24 mouse cellular contexts compared by ENCODE assay signal in genomic region chr6:88681026-88681425, GRCm38 (mm10). TPM values are rescaled to one million over a fixed set of nuclear protein-coding genes. Genes with fewer than 3 reads are reported as not detected.
DNase-seq lines count a peak whose midpoint lies in the region; ATAC-seq lines count a peak whose summit lies in the region.
"Had no signal": no experiment of that assay in that cellular context is flagged by ENCODE, and none has a peak within 500 bp of the region (broad histone marks: within the 10 kb centered on the region; RNA-seq: fewer than 3 reads in every experiment).

No protein-coding gene starts in this region.

- DNase-seq in heart, adult 11 months, result peak; percentile 60
- DNase-seq in heart, adult 9 months (ENCODE audit: low spot score in 2 of 2), result no peak
- peak; percentile 26 for DNase-seq in layer of hippocampus, adult 9-11 months
- no peak for DNase-seq in layer of hippocampus, postnatal 10 days (ENCODE audit: low spot score in 2 of 2)
- DNase-seq in brain, adult 2 months (ENCODE audit: low read depth, low spot score), result peak; percentile 39
- DNase-seq: adrenal gland, adult 8-10 months; adrenal gland, postnatal 14 days; adrenal gland, postnatal 36 days; cerebellum, adult 11 months; cerebellum, adult 18-20 months; cerebellum, adult 8-10 months; cerebellum, adult 9-11 months; cerebellum, postnatal 14 days; cerebellum, postnatal 36 days; embryo, embryonic 11 days had no signal

- ATAC-seq in CD4-positive, CD25-positive, alpha-beta regulatory T cell, adult 4 months, result no peak
- ATAC-seq: activated CD4-positive, CD25-positive, alpha-beta regulatory T cell, adult 4 months; forebrain, embryonic 14.5 days; forebrain, embryonic 16.5 days; Patski had no signal

RNA-seq across cellular contexts. Expression of gene Mgll, which starts 43.2 kb away (rescaled TPM):
- total RNA-seq in layer of hippocampus, postnatal 10 days (2021), result 100 to 1,000 TPM; 120 to 129 TPM
- under 1 TPM in 1 of 2 experiments, not detected in 1; 0.27 TPM for polyA plus RNA-seq in CD4-positive, CD25-positive, alpha-beta regulatory T cell, adult 4 months (2017; shearing (Covaris generic))

RNA-seq across cellular contexts. Expression of gene Kbtbd12, which starts 43.3 kb away (rescaled TPM):
- total RNA-seq in layer of hippocampus, postnatal 10 days (2021), result under 1 TPM; 0.67 to 0.78 TPM
- polyA plus RNA-seq in CD4-positive, CD25-positive, alpha-beta regulatory T cell, adult 4 months (2017; shearing (Covaris generic)), result not detected
- total RNA-seq: CH12.LX had no signal
- polyA plus RNA-seq: activated CD4-positive, CD25-positive, alpha-beta regulatory T cell, adult 4 months; embryonic facial prominence, embryonic 11.5 days; erythroblast, embryonic 14.5 days; G1E had no signal

Comparison
In these comparisons a context has a peak if more than half of its experiments do, and no peak if none do; other contexts are left out.
1. DNase-seq: peak in heart, adult 11 months (single experiment), layer of hippocampus, adult 9-11 months (single experiment) and brain, adult 2 months (single experiment); none in heart, adult 9 months (0 of 2) and layer of hippocampus, postnatal 10 days (0 of 2).